Mouse (Mus musculus) heart, embryonic 12.5 days (tissue): ENCODE data around the gene Nynrin. TPM values are rescaled to one million over a fixed set of nuclear protein-coding genes. Genes with fewer than 3 reads are reported as not detected.

Experiments
- ATAC-seq: fragments of 200-750 bp; cut with Nextera tagmentation; 2 replicates; pipeline ENCODE4 v1.8.0; 2017; ENCODE audit warnings: moderate TSS enrichment, moderate library complexity; ENCODE audit not compliant: insufficient number of reproducible peaks, low FRiP score
- H3K27ac ChIP-seq: fragments of 300-500 bp; sonication (generic); 2 replicates; pipeline ENCODE4 v1.5.1; 2016; ENCODE audit warnings: mild to moderate bottlenecking, moderate library complexity; ENCODE audit not compliant: poor library complexity, severe bottlenecking
- H3K27me3 ChIP-seq: fragments of 300-500 bp; sonication (generic); replicated peaks from 2 replicates; pipeline ENCODE4 v1.6.1; 2016; ENCODE audit warnings: mild to moderate bottlenecking, moderate library complexity
- H3K36me3 ChIP-seq: fragments of 300-500 bp; sonication (generic); 2 replicates; pipeline ENCODE4 v1.6.1; 2016; ENCODE audit warnings: mild to moderate bottlenecking, moderate library complexity
- H3K4me1 ChIP-seq: fragments of 300-500 bp; sonication (generic); replicated peaks from 2 replicates; pipeline ENCODE4 v1.6.1; 2016; ENCODE audit warnings: mild to moderate bottlenecking
- H3K4me2 ChIP-seq: fragments of 300-500 bp; sonication (generic); 2 replicates; pipeline ENCODE4 v1.6.1; 2016; ENCODE audit warnings: mild to moderate bottlenecking, moderate library complexity
- H3K4me3 ChIP-seq: fragments of 300-500 bp; sonication (generic); 2 replicates; pipeline ENCODE4 v1.5.1; 2016; ENCODE audit warnings: mild to moderate bottlenecking
- H3K9ac ChIP-seq: fragments of 300-500 bp; sonication (generic); 2 replicates; pipeline ENCODE4 v1.6.1; 2016; ENCODE audit warnings: mild to moderate bottlenecking, moderate library complexity
- H3K9me3 ChIP-seq: fragments of 300-500 bp; sonication (generic); replicated peaks from 2 replicates; pipeline ENCODE4 v1.6.1; 2016; ENCODE audit warnings: mild to moderate bottlenecking, moderate library complexity
- WGBS: fragments of 180-500 bp; shearing (Covaris S2); methylation state at CpG from one replicate; pipeline ENCODE4 v1.1.7; 2016; 5-methylcytosine and 5-hydroxymethylcytosine counted together
- polyA plus RNA-seq: library from polyadenylated mRNA; unstranded; fragments of >200 nt; fragmentation: Nextera tagmentation; extraction: Ambion mirVana; gene quantifications from 2 replicates; pipeline ENCODE4 v1.2.1, GENCODE M21; 2016

The Nynrin gene
- polyA plus RNA-seq, 1 experiment from 2014 or later = 33.3 TPM

GRCm38 (mm10) chr14:55825216-55826051 lies 28.4 kb upstream of the Nynrin start:
- peaks cover 44% of the 10 kb centered on the region for H3K4me1 ChIP-seq
- 0 out of 2 replicates have a peak, but pooled peaks cover 3% of the 10 kb centered on the region for H3K36me3 ChIP-seq
- H3K27ac ChIP-seq = peak overlapping the region; percentile 92
- H3K4me3 ChIP-seq = peak overlapping the region; percentile 61
- peak overlapping the region; percentile 81 for H3K4me2 ChIP-seq
- peak overlapping the region; percentile 78 for H3K9ac ChIP-seq
- whole genome bisulfite sequencing = under 1% methylated on average over 19 of the region's 37 CpGs
- no peaks in the 10 kb centered on the region for H3K9me3 ChIP-seq
- H3K27me3 ChIP-seq = no peaks in the 10 kb centered on the region
- ATAC-seq = no peak

- Histone ChIP-seq H3K4me3 (peak overlapping the region; percentile 61), H3K9ac (peak overlapping the region; percentile 78), H3K36me3 (0 out of 2 replicates have a peak, but pooled peaks cover 6% of the 10 kb centered on the region), H3K4me2 (peak overlapping the region; percentile 81), H3K9me3 (no peaks in the 10 kb centered on the region), H3K4me1 (peaks cover 44% of the 10 kb centered on the region), H3K27me3 (no peaks in the 10 kb centered on the region), H3K27ac (0 out of 2 replicates have a peak overlapping the region, but pooled peaks have one; percentile 20)
- 4% methylated on average over 15 of the region's 15 CpGs for WGBS
- ATAC-seq = no peak
Observed at GRCm38 (mm10) chr14:55826142-55826541, 27.7 kb upstream of the Nynrin start.

GRCm38 (mm10) chr14:55826551-55827340 lies 27.1 kb upstream of the Nynrin start:
- Histone ChIP-seq H3K9ac (peak overlapping the region; percentile 78), H3K9me3 (no peaks in the 10 kb centered on the region), H3K36me3 (0 out of 2 replicates have a peak, but pooled peaks cover 6% of the 10 kb centered on the region), H3K4me2 (peak overlapping the region; percentile 81), H3K27me3 (no peaks in the 10 kb centered on the region), H3K27ac (no peak overlapping the region), H3K4me3 (peak overlapping the region; percentile 61), H3K4me1 (peaks cover 44% of the 10 kb centered on the region)
- ATAC-seq = no peak
- WGBS = 17% methylated on average over 41 of the region's 41 CpGs

GRCm38 (mm10) chr14:55828716-55829263 lies 25.0 kb upstream of the Nynrin start:
- peak; percentile 31; the same call in 1 of the 2 replicates for ATAC-seq
- Histone ChIP-seq H3K4me2 (no peak overlapping the region), H3K4me3 (no peak overlapping the region), H3K4me1 (peaks cover 40% of the 10 kb centered on the region), H3K27me3 (no peaks in the 10 kb centered on the region), H3K36me3 (0 out of 2 replicates have a peak, but pooled peaks cover 6% of the 10 kb centered on the region), H3K9me3 (no peaks in the 10 kb centered on the region), H3K9ac (no peak overlapping the region), H3K27ac (no peak overlapping the region)
- 46% methylated on average over 3 of the region's 3 CpGs for WGBS

- Histone ChIP-seq H3K9me3 (no peaks in the 10 kb centered on the region), H3K27ac (no peak overlapping the region), H3K4me2 (no peak overlapping the region), H3K27me3 (no peaks in the 10 kb centered on the region), H3K4me1 (peaks cover 36% of the 10 kb centered on the region), H3K9ac (no peak overlapping the region), H3K36me3 (0 out of 2 replicates have a peak, but pooled peaks cover 6% of the 10 kb centered on the region), H3K4me3 (no peak overlapping the region)
- WGBS = 89% methylated on average over 16 of the region's 16 CpGs
- ATAC-seq = no peak
Observed at GRCm38 (mm10) chr14:55829854-55830253, 24.0 kb upstream of the Nynrin start.

GRCm38 (mm10) chr14:55830331-55830730 lies 23.5 kb upstream of the Nynrin start:
- Histone ChIP-seq H3K4me2 (no peak overlapping the region), H3K4me1 (peaks cover 38% of the 10 kb centered on the region), H3K9ac (no peak overlapping the region), H3K36me3 (0 out of 2 replicates have a peak, but pooled peaks cover 6% of the 10 kb centered on the region), H3K4me3 (no peak overlapping the region), H3K27ac (no peak overlapping the region), H3K9me3 (no peaks in the 10 kb centered on the region), H3K27me3 (no peaks in the 10 kb centered on the region)
- no peak for ATAC-seq
- 83% methylated on average over 4 of the region's 4 CpGs for WGBS

GRCm38 (mm10) chr14:55833126-55833525 lies 20.7 kb upstream of the Nynrin start:
- peaks cover 28% of the 10 kb centered on the region for H3K4me1 ChIP-seq
- 0 out of 2 replicates have a peak, but pooled peaks cover 6% of the 10 kb centered on the region for H3K36me3 ChIP-seq
- H3K9ac ChIP-seq = no peak overlapping the region
- no peaks in the 10 kb centered on the region for H3K27me3 ChIP-seq
- ATAC-seq = no peak
- H3K4me3 ChIP-seq = no peak overlapping the region
- no peak overlapping the region for H3K4me2 ChIP-seq
- no peak overlapping the region for H3K27ac ChIP-seq
- 77% methylated on average over 4 of the region's 4 CpGs for WGBS
- H3K9me3 ChIP-seq = no peaks in the 10 kb centered on the region

- H3K4me1 ChIP-seq = peaks cover 15% of the 10 kb centered on the region
- H3K36me3 ChIP-seq = 0 out of 2 replicates have a peak, but pooled peaks cover 6% of the 10 kb centered on the region
- no peak overlapping the region for H3K9ac ChIP-seq
- WGBS = 76% methylated on average over 5 of the region's 5 CpGs
- no peak overlapping the region for H3K27ac ChIP-seq
- H3K27me3 ChIP-seq = no peaks in the 10 kb centered on the region
- no peak overlapping the region for H3K4me3 ChIP-seq
- no peak for ATAC-seq
- no peak overlapping the region for H3K4me2 ChIP-seq
- no peaks in the 10 kb centered on the region for H3K9me3 ChIP-seq
Observed at GRCm38 (mm10) chr14:55834808-55835533, 18.8 kb upstream of the Nynrin start.

- Histone ChIP-seq H3K9me3 (no peaks in the 10 kb centered on the region), H3K4me3 (no peak overlapping the region), H3K27me3 (no peaks in the 10 kb centered on the region), H3K36me3 (no peaks in the 10 kb centered on the region), H3K4me2 (no peak overlapping the region), H3K4me1 (peaks cover 15% of the 10 kb centered on the region), H3K27ac (no peak overlapping the region), H3K9ac (no peak overlapping the region)
- WGBS = 90% methylated on average over 5 of the region's 5 CpGs
- no peak for ATAC-seq
Observed at GRCm38 (mm10) chr14:55838312-55838711, 15.5 kb upstream of the Nynrin start.

GRCm38 (mm10) chr14:55838740-55839139 lies 15.1 kb upstream of the Nynrin start:
- 78% methylated on average over 4 of the region's 4 CpGs for WGBS

More at GRCm38 (mm10) chr14:55838740-55839139, 15.1 kb upstream of the Nynrin start:
- H3K4me3 ChIP-seq = no peak overlapping the region
- H3K27ac ChIP-seq = no peak overlapping the region
- H3K36me3 ChIP-seq = no peaks in the 10 kb centered on the region
- peaks cover 15% of the 10 kb centered on the region for H3K4me1 ChIP-seq
- H3K9ac ChIP-seq = no peak overlapping the region
- H3K27me3 ChIP-seq = no peaks in the 10 kb centered on the region
- H3K9me3 ChIP-seq = no peaks in the 10 kb centered on the region
- ATAC-seq = no peak
- no peak overlapping the region for H3K4me2 ChIP-seq
